Mouse (Mus musculus): ENCODE measurements around the gene Trim50. TPM values are rescaled to one million over a fixed set of nuclear protein-coding genes. Genes with fewer than 3 reads are reported as not detected.

The Trim50 gene
- polyA plus RNA-seq, 1 experiment from 2014 or later, result not detected

DNA sequence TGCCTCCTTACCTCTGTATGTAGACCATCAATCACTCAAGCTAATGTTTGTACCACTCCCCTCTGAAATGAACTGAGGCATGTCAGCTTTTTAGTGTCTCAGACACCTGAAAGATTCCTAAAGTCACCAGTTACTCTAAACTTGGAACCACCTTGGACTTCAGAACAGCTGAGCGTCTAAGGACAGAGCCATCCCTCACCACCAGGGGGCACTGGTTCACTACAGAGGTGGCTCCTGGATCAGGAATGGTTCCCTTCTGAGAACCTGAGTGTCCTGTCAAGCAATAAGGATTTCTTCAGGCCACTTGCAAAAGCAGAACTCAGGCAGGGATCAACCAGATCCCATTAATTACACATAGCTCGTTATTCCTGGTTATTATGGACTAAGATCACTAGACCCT, 47.1 kb downstream of the Trim50 start:
- Histone ChIP-seq H3K9ac (ENCODE audit: low read depth, low read length) (no peak overlapping the region), H3K36me3 (ENCODE audit: control insufficient read depth, insufficient read depth) (no peaks in the 10 kb centered on the region), H3K4me2 (ENCODE audit: low read depth, low read length) (no peak overlapping the region), H3K27me3 (ENCODE audit: control insufficient read depth, insufficient read depth, low read depth, low read length) (no peaks in the 10 kb centered on the region), H3K4me1 (ENCODE audit: control insufficient read depth, low read depth, low read length) (peaks cover 2% of the 10 kb centered on the region), H3K27ac (ENCODE audit: low read length) (no peak overlapping the region), H3K4me3 (ENCODE audit: low read depth, low read length) (no peak overlapping the region), H3K9me3 (replicated peaks; ENCODE audit: control insufficient read depth, low read length) (no peaks in the 10 kb centered on the region)
- peak; percentile 48; the same call in 1 of the 2 replicates for ATAC-seq (ENCODE audit: low read depth)
- 3% methylated on average over 2 of the region's 2 CpGs for WGBS (ENCODE audit: insufficient replicate concordance)

DNA sequence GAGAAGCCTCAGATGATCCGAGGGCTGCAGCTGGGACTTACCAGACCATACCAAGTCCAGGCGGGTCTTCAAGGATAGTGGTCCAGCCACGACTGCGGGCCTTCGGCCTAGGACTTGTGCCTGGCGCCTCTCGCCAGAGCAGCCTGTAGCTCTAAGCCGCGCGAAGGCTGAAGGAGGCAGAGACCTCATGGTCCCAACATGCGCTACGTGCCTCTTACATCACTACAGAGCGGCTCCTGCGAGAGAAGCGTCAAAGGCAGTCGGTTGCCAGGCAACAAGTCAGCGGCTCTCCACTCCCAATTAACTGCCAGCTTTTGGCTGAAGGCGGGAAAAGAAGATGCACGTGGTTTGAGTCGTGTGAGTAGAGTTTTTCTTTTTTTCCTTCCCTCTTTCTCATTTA, 51.5 kb downstream of the Trim50 start:
- no peaks in the 10 kb centered on the region for H3K9me3 ChIP-seq (replicated peaks; ENCODE audit: control insufficient read depth, low read length)
- no peak overlapping the region for H3K4me3 ChIP-seq (ENCODE audit: low read depth, low read length)
- no peak overlapping the region for H3K9ac ChIP-seq (ENCODE audit: low read depth, low read length)
- ATAC-seq (ENCODE audit: low read depth), result no peak
- 51% methylated on average over 20 of the region's 20 CpGs for WGBS (ENCODE audit: insufficient replicate concordance)
- H3K27ac ChIP-seq (ENCODE audit: low read length), result no peak overlapping the region
- H3K36me3 ChIP-seq (ENCODE audit: control insufficient read depth, insufficient read depth), result no peaks in the 10 kb centered on the region
- H3K4me2 ChIP-seq (ENCODE audit: low read depth, low read length), result no peak overlapping the region
- no peaks in the 10 kb centered on the region for H3K27me3 ChIP-seq (ENCODE audit: control insufficient read depth, insufficient read depth, low read depth, low read length)
- no peaks in the 10 kb centered on the region for H3K4me1 ChIP-seq (ENCODE audit: control insufficient read depth, low read depth, low read length)

DNA sequence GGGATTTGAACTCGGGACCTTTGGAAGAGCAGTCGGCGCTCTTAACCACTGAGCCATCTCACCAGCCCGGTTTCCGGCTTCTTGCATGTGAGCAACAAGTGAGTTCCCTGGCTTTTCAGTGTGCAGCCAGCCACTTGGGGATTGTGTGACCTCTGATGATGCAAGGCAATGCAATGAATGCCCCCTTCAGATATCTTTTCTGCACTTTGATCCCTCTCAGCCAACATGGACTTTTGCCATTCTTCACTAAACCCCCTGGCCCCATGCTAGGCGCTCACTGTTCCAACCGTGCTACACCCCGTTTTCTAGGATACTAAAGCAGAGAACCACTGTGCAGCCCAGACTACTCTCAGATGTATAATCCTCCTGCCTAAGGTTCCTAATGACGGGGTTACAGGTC, 52.3 kb downstream of the Trim50 start:
- Histone ChIP-seq H3K4me2 (ENCODE audit: low read depth, low read length) (no peak overlapping the region), H3K9me3 (replicated peaks; ENCODE audit: control insufficient read depth, low read length) (no peaks in the 10 kb centered on the region), H3K4me1 (ENCODE audit: control insufficient read depth, low read depth, low read length) (no peaks in the 10 kb centered on the region), H3K27me3 (ENCODE audit: control insufficient read depth, insufficient read depth, low read depth, low read length) (no peaks in the 10 kb centered on the region), H3K4me3 (ENCODE audit: low read depth, low read length) (no peak overlapping the region), H3K27ac (ENCODE audit: low read length) (no peak overlapping the region), H3K36me3 (ENCODE audit: control insufficient read depth, insufficient read depth) (no peaks in the 10 kb centered on the region), H3K9ac (ENCODE audit: low read depth, low read length) (no peak overlapping the region)
- ATAC-seq (ENCODE audit: low read depth), result no peak
- 66% methylated on average over 9 of the region's 9 CpGs for WGBS (ENCODE audit: insufficient replicate concordance)

DNA sequence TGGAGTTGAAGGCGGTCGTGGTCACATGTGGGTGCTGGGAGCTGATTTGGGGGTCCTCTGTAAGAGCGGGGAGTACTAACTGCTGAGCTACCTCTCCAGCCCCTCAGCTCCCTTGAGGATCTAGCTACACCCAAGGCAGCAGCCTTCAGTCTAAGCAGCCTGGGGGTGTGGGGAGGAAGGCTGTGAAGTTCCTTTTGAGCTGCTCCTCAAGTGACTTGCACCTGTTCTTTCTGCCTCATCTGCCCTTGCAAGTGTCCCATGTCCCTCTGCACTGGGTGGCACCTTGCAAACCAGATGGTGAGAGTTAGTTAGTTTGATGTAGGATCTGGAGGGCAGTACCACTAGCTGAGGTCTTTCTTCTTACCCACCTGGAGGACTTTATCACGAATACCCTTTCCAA, 55.0 kb downstream of the Trim50 start:
- Histone ChIP-seq H3K27ac (ENCODE audit: low read length) (no peak overlapping the region), H3K4me1 (ENCODE audit: control insufficient read depth, low read depth, low read length) (no peaks in the 10 kb centered on the region), H3K9me3 (replicated peaks; ENCODE audit: control insufficient read depth, low read length) (no peaks in the 10 kb centered on the region), H3K4me3 (ENCODE audit: low read depth, low read length) (no peak overlapping the region), H3K36me3 (ENCODE audit: control insufficient read depth, insufficient read depth) (no peaks in the 10 kb centered on the region), H3K9ac (ENCODE audit: low read depth, low read length) (no peak overlapping the region), H3K27me3 (ENCODE audit: control insufficient read depth, insufficient read depth, low read depth, low read length) (no peaks in the 10 kb centered on the region), H3K4me2 (ENCODE audit: low read depth, low read length) (no peak overlapping the region)
- no peak for ATAC-seq (ENCODE audit: low read depth)
- 56% methylated on average over 4 of the region's 4 CpGs for WGBS (ENCODE audit: insufficient replicate concordance)

DNA sequence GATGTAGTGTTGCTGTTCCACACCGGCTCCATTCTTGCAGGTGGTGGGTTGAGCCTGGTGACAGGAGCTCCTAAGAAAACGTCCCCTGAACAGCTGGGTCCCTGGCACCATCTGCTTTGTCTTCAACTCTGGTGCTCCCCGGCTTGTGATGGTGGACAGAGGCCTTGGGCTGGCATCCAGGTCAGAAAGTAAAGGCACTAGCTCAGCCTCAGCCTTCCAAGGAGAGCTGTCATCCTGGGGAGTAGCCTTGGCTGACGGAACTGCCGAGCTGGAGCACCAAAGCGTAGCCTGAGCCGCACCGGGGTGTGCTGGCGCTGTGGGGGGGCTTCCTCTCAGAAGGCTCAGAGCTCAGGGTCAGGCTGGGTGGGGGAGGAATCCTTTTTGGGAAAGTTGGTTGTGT, 57.2 kb downstream of the Trim50 start:
- 76% methylated on average over 9 of the region's 9 CpGs for WGBS (ENCODE audit: insufficient replicate concordance)
- no peak overlapping the region for H3K27ac ChIP-seq (ENCODE audit: low read length)
- ATAC-seq (ENCODE audit: low read depth), result no peak
- no peak overlapping the region for H3K9ac ChIP-seq (ENCODE audit: low read depth, low read length)
- no peaks in the 10 kb centered on the region for H3K36me3 ChIP-seq (ENCODE audit: control insufficient read depth, insufficient read depth)
- H3K27me3 ChIP-seq (ENCODE audit: control insufficient read depth, insufficient read depth, low read depth, low read length), result no peaks in the 10 kb centered on the region
- H3K4me1 ChIP-seq (ENCODE audit: control insufficient read depth, low read depth, low read length), result no peaks in the 10 kb centered on the region
- no peaks in the 10 kb centered on the region for H3K9me3 ChIP-seq (replicated peaks; ENCODE audit: control insufficient read depth, low read length)
- no peak overlapping the region for H3K4me3 ChIP-seq (ENCODE audit: low read depth, low read length)
- H3K4me2 ChIP-seq (ENCODE audit: low read depth, low read length), result no peak overlapping the region

Small RNAs within 50 kb of the gene (microRNA-seq; reads per million reads assigned to microRNA genes)
- 0.74 reads per million for gene Mir7033

Other genes starting within 250 kb of the Trim50 start
- gene Tbl2, start 203.6 kb upstream of the Trim50 start, polyA plus RNA-seq (2015; fragmentation: Nextera tagmentation; extraction: Ambion mirVana), result 11.1 and 11.6 TPM in 2 replicates
- gene Bcl7b, start 185.0 kb upstream of the Trim50 start, polyA plus RNA-seq (2015; fragmentation: Nextera tagmentation; extraction: Ambion mirVana), result 24.8 and 25.8 TPM in 2 replicates
- gene Baz1b, start 166.0 kb upstream of the Trim50 start, polyA plus RNA-seq (2015; fragmentation: Nextera tagmentation; extraction: Ambion mirVana), result 14.3 and 15.5 TPM in 2 replicates
- 0.14 and 0.34 TPM in 2 replicates for gene Fzd9, start 102.1 kb upstream of the Trim50 start, polyA plus RNA-seq (2015; fragmentation: Nextera tagmentation; extraction: Ambion mirVana)
- gene Fkbp6, start 3.3 kb upstream of the Trim50 start, polyA plus RNA-seq (2015; fragmentation: Nextera tagmentation; extraction: Ambion mirVana), result not detected in 2 replicates
- 12.1 and 14.4 TPM in 2 replicates for gene Nsun5, start 16.7 kb downstream of the Trim50 start, polyA plus RNA-seq (2015; fragmentation: Nextera tagmentation; extraction: Ambion mirVana)
- 4.5 and 5.0 TPM in 2 replicates for gene Pom121, start 41.3 kb downstream of the Trim50 start, polyA plus RNA-seq (2015; fragmentation: Nextera tagmentation; extraction: Ambion mirVana)
- gene Hip1, start 191.8 kb downstream of the Trim50 start, polyA plus RNA-seq (2015; fragmentation: Nextera tagmentation; extraction: Ambion mirVana), result 3.3 and 3.9 TPM in 2 replicates
- not detected in 2 replicates for gene Ccl26, start 210.3 kb downstream of the Trim50 start, polyA plus RNA-seq (2015; fragmentation: Nextera tagmentation; extraction: Ambion mirVana)
- 17.1 and 19.9 TPM in 2 replicates for gene Ccl24, start 219.8 kb downstream of the Trim50 start, polyA plus RNA-seq (2015; fragmentation: Nextera tagmentation; extraction: Ambion mirVana)